Mouse (Mus musculus): ENCODE data around the gene Adra1b. TPM values are rescaled to one million over a fixed set of nuclear protein-coding genes. Genes with fewer than 3 reads are reported as not detected.

Adra1b gene
- polyA plus RNA-seq, 1 experiment: 4.0 TPM

GRCm38 (mm10) chr11:43921701-43922100 is 20.7 kb upstream of the Adra1b start:
- Histone ChIP-seq H3K27ac (ENCODE audit: insufficient read depth, low read length) (no peak overlapping the region), H3K4me3 (ENCODE audit: extremely low read depth, insufficient read depth, insufficient read length) (no peak overlapping the region), H3K27me3 (ENCODE audit: control insufficient read depth, insufficient read depth, low read length) (no peaks in the 10 kb centered on the region), H3K36me3 (ENCODE audit: control insufficient read depth, insufficient read depth, low read length) (no peaks in the 10 kb centered on the region), H3K4me1 (ENCODE audit: control insufficient read depth, insufficient read depth, insufficient read length) (no peaks in the 10 kb centered on the region)
- no peak for DNase-seq (ENCODE audit: low read depth in 1 of 2, low spot score in 2 of 2)
- 69% methylated on average over 2 of the region's 2 CpGs for WGBS
- TF ChIP-seq CTCF (IDR thresholded peaks at IDR 0.05; ENCODE audit: extremely low read depth, insufficient read depth, insufficient read length, insufficient replicate concordance) (no peak), POLR2A (IDR thresholded peaks at IDR 0.05; ENCODE audit: low read depth, low read length) (no peak)

- TF ChIP-seq CTCF (IDR thresholded peaks at IDR 0.05; ENCODE audit: extremely low read depth, insufficient read depth, insufficient read length, insufficient replicate concordance) (no peak), POLR2A (IDR thresholded peaks at IDR 0.05; ENCODE audit: low read depth, low read length) (no peak)
- WGBS: 80% methylated on average over 7 of the region's 7 CpGs
- Histone ChIP-seq H3K27ac (ENCODE audit: insufficient read depth, low read length) (no peak overlapping the region), H3K27me3 (ENCODE audit: control insufficient read depth, insufficient read depth, low read length) (no peaks in the 10 kb centered on the region), H3K36me3 (ENCODE audit: control insufficient read depth, insufficient read depth, low read length) (no peaks in the 10 kb centered on the region), H3K4me1 (ENCODE audit: control insufficient read depth, insufficient read depth, insufficient read length) (no peaks in the 10 kb centered on the region), H3K4me3 (ENCODE audit: extremely low read depth, insufficient read depth, insufficient read length) (no peak overlapping the region)
- no peak for DNase-seq (ENCODE audit: low read depth in 1 of 2, low spot score in 2 of 2)
Observed at GRCm38 (mm10) chr11:43919492-43920055, 18.6 kb upstream of the Adra1b start.

- no peak overlapping the region for H3K27ac ChIP-seq (ENCODE audit: insufficient read depth, low read length)
- no peaks in the 10 kb centered on the region for H3K36me3 ChIP-seq (ENCODE audit: control insufficient read depth, insufficient read depth, low read length)
- no peak for DNase-seq (ENCODE audit: low read depth in 1 of 2, low spot score in 2 of 2)
- 76% methylated on average over 12 of the region's 12 CpGs for WGBS
- TF ChIP-seq CTCF (IDR thresholded peaks at IDR 0.05; ENCODE audit: extremely low read depth, insufficient read depth, insufficient read length, insufficient replicate concordance) (no peak), POLR2A (IDR thresholded peaks at IDR 0.05; ENCODE audit: low read depth, low read length) (no peak)
- H3K4me3 ChIP-seq (ENCODE audit: extremely low read depth, insufficient read depth, insufficient read length): no peak overlapping the region
- H3K4me1 ChIP-seq (ENCODE audit: control insufficient read depth, insufficient read depth, insufficient read length): no peaks in the 10 kb centered on the region
- no peaks in the 10 kb centered on the region for H3K27me3 ChIP-seq (ENCODE audit: control insufficient read depth, insufficient read depth, low read length)
Observed at GRCm38 (mm10) chr11:43914552-43915447, 13.8 kb upstream of the Adra1b start.

GRCm38 (mm10) chr11:43912136-43912888 is 11.3 kb upstream of the Adra1b start:
- Histone ChIP-seq H3K4me3 (ENCODE audit: extremely low read depth, insufficient read depth, insufficient read length) (no peak overlapping the region), H3K4me1 (ENCODE audit: control insufficient read depth, insufficient read depth, insufficient read length) (no peaks in the 10 kb centered on the region), H3K27ac (ENCODE audit: insufficient read depth, low read length) (no peak overlapping the region), H3K27me3 (ENCODE audit: control insufficient read depth, insufficient read depth, low read length) (no peaks in the 10 kb centered on the region), H3K36me3 (ENCODE audit: control insufficient read depth, insufficient read depth, low read length) (no peaks in the 10 kb centered on the region)
- 75% methylated on average over 16 of the region's 16 CpGs for WGBS
- no peak for TF ChIP-seq POLR2A (IDR thresholded peaks at IDR 0.05; ENCODE audit: low read depth, low read length)
- no peak for DNase-seq (ENCODE audit: low read depth in 1 of 2, low spot score in 2 of 2)

- no peak overlapping the region for H3K27ac ChIP-seq (ENCODE audit: insufficient read depth, low read length)
- TF ChIP-seq CTCF (IDR thresholded peaks at IDR 0.05; ENCODE audit: extremely low read depth, insufficient read depth, insufficient read length, insufficient replicate concordance): no peak
- TF ChIP-seq POLR2A (IDR thresholded peaks at IDR 0.05; ENCODE audit: low read depth, low read length): no peak
- no peaks in the 10 kb centered on the region for H3K4me1 ChIP-seq (ENCODE audit: control insufficient read depth, insufficient read depth, insufficient read length)
- DNase-seq (ENCODE audit: low read depth in 1 of 2, low spot score in 2 of 2): no peak
- 92% methylated on average over 6 of the region's 6 CpGs for WGBS
- H3K36me3 ChIP-seq (ENCODE audit: control insufficient read depth, insufficient read depth, low read length): no peaks in the 10 kb centered on the region
- H3K27me3 ChIP-seq (ENCODE audit: control insufficient read depth, insufficient read depth, low read length): no peaks in the 10 kb centered on the region
- no peak overlapping the region for H3K4me3 ChIP-seq (ENCODE audit: extremely low read depth, insufficient read depth, insufficient read length)
Observed at GRCm38 (mm10) chr11:43911646-43912045, 10.6 kb upstream of the Adra1b start.

GRCm38 (mm10) chr11:43903351-43903750 is 2.3 kb upstream of the Adra1b start:
- no peak for TF ChIP-seq POLR2A (IDR thresholded peaks at IDR 0.05; ENCODE audit: low read depth, low read length)
- TF ChIP-seq CTCF (IDR thresholded peaks at IDR 0.05; ENCODE audit: extremely low read depth, insufficient read depth, insufficient read length, insufficient replicate concordance): no peak
- Histone ChIP-seq H3K36me3 (ENCODE audit: control insufficient read depth, insufficient read depth, low read length) (no peaks in the 10 kb centered on the region), H3K27ac (ENCODE audit: insufficient read depth, low read length) (no peak overlapping the region), H3K4me1 (ENCODE audit: control insufficient read depth, insufficient read depth, insufficient read length) (no peaks in the 10 kb centered on the region), H3K4me3 (ENCODE audit: extremely low read depth, insufficient read depth, insufficient read length) (no peak overlapping the region), H3K27me3 (ENCODE audit: control insufficient read depth, insufficient read depth, low read length) (no peaks in the 10 kb centered on the region)
- 86% methylated on average over 10 of the region's 10 CpGs for WGBS
- no peak for DNase-seq (ENCODE audit: low read depth in 1 of 2, low spot score in 2 of 2)
